Mouse (Mus musculus) liver, postnatal 0 days (tissue): ENCODE data around the gene Plekhf1.

Experiments
- CTCF ChIP-seq: sonication (generic); IDR thresholded peaks from 2 replicates; pipeline ENCODE4 v1.5.1; 2016; ENCODE audit warnings: antibody characterized with exemption, low read depth
- EP300 ChIP-seq: IDR thresholded peaks from 2 replicates; pipeline ENCODE4 v1.6.1; 2016; ENCODE audit warnings: antibody characterized with exemption, low read depth, mild to moderate bottlenecking

- TF ChIP-seq CTCF: no peak
- no peak for TF ChIP-seq EP300
Measured at GRCm38 (mm10) chr7:38205801-38206200, 22.0 kb downstream of the Plekhf1 start.
